Mouse (Mus musculus) left cerebral cortex, adult 18-20 months (tissue): ENCODE measurements around the gene Tbc1d24. TPM values are rescaled to one million over a fixed set of nuclear protein-coding genes. Genes with fewer than 3 reads are reported as not detected.
"Not testable (repeated sequence)": the region's sequence is repeated elsewhere in the genome, so short reads cannot be mapped to it uniquely, and the experiment has no call there.

Experiments
- DNase-seq, 2 experiments: peaks; one replicate each; pipeline ENCODE4 v3.0.0; 2021 to 2022; ENCODE audit warnings: low spot score in 2 of 2, mixed read lengths in 1 of 2
- microRNA-seq, 2 experiments: library from miRNA; unstranded; fragments of <30 nt; microRNA quantifications; one replicate each; pipeline ENCODE4 v1.2.0; 2021
- total RNA-seq, 2 experiments: library from RNA; stranded (reverse); gene quantifications; 2 replicates each; pipeline ENCODE4 v1.2.3; 2021

Tbc1d24 gene
- total RNA-seq, 2 experiments from 2014 or later = 62.8 to 66.6 TPM

GRCm38 (mm10) chr17:24154463-24154862, 50.9 kb downstream of the Tbc1d24 start:
- no peak for DNase-seq

- peak; percentile 76 to 81 for DNase-seq
These were observed 53.3 kb downstream of the Tbc1d24 start for GRCm38 (mm10) chr17:24151890-24152563.

GRCm38 (mm10) chr17:24151382-24151781, 54.0 kb downstream of the Tbc1d24 start:
- DNase-seq = no peak

GRCm38 (mm10) chr17:24150824-24151223, 54.5 kb downstream of the Tbc1d24 start, which contains the start of gene Pdpk1:
TSS of gene Pdpk1 (minus strand) at chr17:24150924.
- DNase-seq = no peak

- no peak for DNase-seq
These were observed 55.9 kb downstream of the Tbc1d24 start for GRCm38 (mm10) chr17:24149421-24149820.

- no peak for DNase-seq
These were observed 62.5 kb downstream of the Tbc1d24 start for GRCm38 (mm10) chr17:24142897-24143296.

GRCm38 (mm10) chr17:24141425-24141920, 63.9 kb downstream of the Tbc1d24 start:
- DNase-seq = peak; percentile 97 to 98

- peak; percentile 9 to 19 for DNase-seq
These were observed 64.4 kb downstream of the Tbc1d24 start for GRCm38 (mm10) chr17:24140845-24141424.

GRCm38 (mm10) chr17:24139968-24140367, 65.4 kb downstream of the Tbc1d24 start:
- no peak for DNase-seq

GRCm38 (mm10) chr17:24139256-24139655, 66.1 kb downstream of the Tbc1d24 start:
- no peak for DNase-seq

GRCm38 (mm10) chr17:24137226-24137880, 68.0 kb downstream of the Tbc1d24 start:
- DNase-seq = no peak

- no peak for DNase-seq
These were observed 71.3 kb downstream of the Tbc1d24 start for GRCm38 (mm10) chr17:24134062-24134461.

- not testable (repeated sequence) for DNase-seq
These were observed 72.4 kb downstream of the Tbc1d24 start for GRCm38 (mm10) chr17:24132919-24133318.

GRCm38 (mm10) chr17:24131570-24131969, 73.8 kb downstream of the Tbc1d24 start:
- no peak for DNase-seq

- DNase-seq = not testable (repeated sequence)
These were observed 76.1 kb downstream of the Tbc1d24 start for GRCm38 (mm10) chr17:24129246-24129645.

- no peak for DNase-seq
These were observed 77.8 kb downstream of the Tbc1d24 start for GRCm38 (mm10) chr17:24127592-24127991.

GRCm38 (mm10) chr17:24126801-24127200, 78.6 kb downstream of the Tbc1d24 start:
- DNase-seq = no peak

Small RNA genes lying within 50 kb of the gene (microRNA-seq; reads per million reads assigned to microRNA genes)
- gene Mir5134 (0.42 to 4.0 reads per million in 2 experiments), gene Mir6965 (0 to 0.85 reads per million in 2 experiments)

Other genes with a start within 250 kb of the Tbc1d24 start
- under 1 TPM in 1 of 2 experiments, not detected in 1; 0.45 TPM for gene Prss30, start 225.0 kb downstream of the Tbc1d24 start, total RNA-seq
- 1 to 10 TPM; 1.5 to 2.0 TPM for gene Prss22, start 207.5 kb downstream of the Tbc1d24 start, total RNA-seq
- not detected for gene Prss27, start 167.4 kb downstream of the Tbc1d24 start, total RNA-seq
- gene Kctd5, start 132.1 kb downstream of the Tbc1d24 start, total RNA-seq = 10 to 100 TPM; 22.5 to 23.8 TPM
- gene Pdpk1, start 54.6 kb downstream of the Tbc1d24 start, total RNA-seq = 100 to 1,000 TPM; 114 to 120 TPM
- gene Amdhd2, start 41.8 kb downstream of the Tbc1d24 start, total RNA-seq = 10 to 100 TPM; 27.3 to 38.0 TPM
- gene Atp6v0c, start 35.9 kb downstream of the Tbc1d24 start, total RNA-seq = 1,000 to 10,000 TPM; 1,209 to 1,218 TPM
- 1 to 10 TPM; 8.1 to 8.5 TPM for gene Ntn3, start 4.0 kb upstream of the Tbc1d24 start, total RNA-seq
- 10 to 100 TPM in 1 of 2 experiments, 1 to 10 TPM in 1; 9.0 to 10.4 TPM for gene Tedc2, start 15.3 kb upstream of the Tbc1d24 start, total RNA-seq
- gene Ccnf, start 45.9 kb upstream of the Tbc1d24 start, total RNA-seq = 1 to 10 TPM; 7.1 to 8.1 TPM
- gene Abca17, start 145.5 kb upstream of the Tbc1d24 start, total RNA-seq = 1 to 10 TPM in 1 of 2 experiments, under 1 TPM in 1; 0.91 to 1.3 TPM
- 10 to 100 TPM; 66.5 to 69.8 TPM for gene Abca3, start 146.4 kb upstream of the Tbc1d24 start, total RNA-seq
- 100 to 1,000 TPM; 129 to 133 TPM for gene Rnps1, start 209.0 kb upstream of the Tbc1d24 start, total RNA-seq
- 10 to 100 TPM; 28.0 to 28.7 TPM for gene Eci1, start 221.1 kb upstream of the Tbc1d24 start, total RNA-seq
- 10 to 100 TPM; 10.0 to 10.1 TPM for gene Dnase1l2, start 237.5 kb upstream of the Tbc1d24 start, total RNA-seq